Mouse (Mus musculus): ENCODE measurements around the gene Plau. TPM values are rescaled to one million over a fixed set of nuclear protein-coding genes. Genes with fewer than 3 reads are reported as not detected.

Gene Plau
- polyA plus RNA-seq, 2 experiments, result 3.1 to 9.1 TPM

DNA sequence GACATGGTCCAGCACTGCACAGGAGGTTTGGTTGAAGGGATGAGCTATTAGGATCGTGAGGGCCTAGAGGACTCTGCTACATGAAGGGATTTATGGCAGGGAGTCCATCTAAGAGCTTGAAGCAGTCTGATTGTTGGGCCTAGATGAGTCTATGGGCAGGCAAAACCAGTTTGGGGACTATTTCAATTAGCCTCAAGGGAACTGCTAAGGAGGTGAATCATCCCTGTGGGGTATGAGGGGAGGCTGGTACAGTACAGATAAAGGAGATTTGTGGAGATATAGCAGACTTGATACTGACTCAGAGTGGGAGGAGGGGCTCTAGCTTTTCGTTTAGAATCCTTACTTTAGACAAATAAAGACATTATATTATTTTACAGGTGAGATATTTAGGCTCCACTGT, 14.0 kb downstream of the Plau start:
- Histone ChIP-seq H3K9ac (ENCODE audit: low read depth, low read length, severe bottlenecking) (no peak overlapping the region), H3K4me1 (ENCODE audit: control insufficient read depth, insufficient read depth, low read length) (peaks cover 3% of the 10 kb centered on the region; the same call in 1 of the 2 replicates), H3K4me3 (replicated peaks; ENCODE audit: low read length) (no peak overlapping the region), H3K36me3 (ENCODE audit: control insufficient read depth, insufficient read depth, low read length) (no peaks in the 10 kb centered on the region), H3K27ac (replicated peaks; ENCODE audit: low read depth, low read length) (no peak overlapping the region), H3K27me3 (ENCODE audit: control insufficient read depth, insufficient read depth, low read length) (no peaks in the 10 kb centered on the region), H3K4me2 (replicated peaks; ENCODE audit: low read depth, low read length, severe bottlenecking) (no peak overlapping the region), H3K9me3 (ENCODE audit: control insufficient read depth, low read length) (no peaks in the 10 kb centered on the region)
- 61% methylated on average over 2 of the region's 2 CpGs for WGBS
- no peak for ATAC-seq (ENCODE audit: low FRiP score, low read depth)
- no peak for DNase-seq (ENCODE audit: low spot score)
- no peak for TF ChIP-seq POLR2A (IDR thresholded peaks at IDR 0.05; ENCODE audit: borderline replicate concordance, extremely low read depth, insufficient read depth, insufficient read length)

DNA sequence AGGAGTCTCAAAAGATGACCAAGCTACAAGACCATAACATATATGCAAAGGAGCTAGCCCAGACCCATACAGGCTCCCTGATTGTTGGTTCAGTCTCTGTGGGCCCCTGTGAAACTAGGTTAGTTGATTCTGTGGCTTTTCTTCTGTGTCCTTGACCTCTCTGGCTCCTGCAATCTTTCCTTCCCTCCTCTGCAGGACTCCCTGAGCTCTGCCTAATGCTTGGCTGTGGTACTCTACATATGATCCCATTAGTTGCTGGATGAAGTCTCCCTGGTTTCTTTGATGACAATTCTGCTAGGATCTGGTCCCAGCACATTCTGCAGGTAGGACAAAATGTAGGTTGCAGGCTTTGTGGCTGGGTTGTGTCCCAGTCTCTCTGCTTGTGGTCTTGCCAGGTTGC, 15.3 kb downstream of the Plau start:
- Histone ChIP-seq H3K4me2 (replicated peaks; ENCODE audit: low read depth, low read length, severe bottlenecking) (no peak overlapping the region), H3K9ac (ENCODE audit: low read depth, low read length, severe bottlenecking) (no peak overlapping the region), H3K36me3 (ENCODE audit: control insufficient read depth, insufficient read depth, low read length) (no peaks in the 10 kb centered on the region), H3K4me1 (ENCODE audit: control insufficient read depth, insufficient read depth, low read length) (no peaks in the 10 kb centered on the region), H3K27ac (replicated peaks; ENCODE audit: low read depth, low read length) (no peak overlapping the region), H3K27me3 (ENCODE audit: control insufficient read depth, insufficient read depth, low read length) (no peaks in the 10 kb centered on the region), H3K9me3 (ENCODE audit: control insufficient read depth, low read length) (no peaks in the 10 kb centered on the region), H3K4me3 (replicated peaks; ENCODE audit: low read length) (no peak overlapping the region)
- no peak for TF ChIP-seq POLR2A (IDR thresholded peaks at IDR 0.05; ENCODE audit: borderline replicate concordance, extremely low read depth, insufficient read depth, insufficient read length)
- no peak for ATAC-seq (ENCODE audit: low FRiP score, low read depth)
- no peak for DNase-seq (ENCODE audit: low spot score)

DNA sequence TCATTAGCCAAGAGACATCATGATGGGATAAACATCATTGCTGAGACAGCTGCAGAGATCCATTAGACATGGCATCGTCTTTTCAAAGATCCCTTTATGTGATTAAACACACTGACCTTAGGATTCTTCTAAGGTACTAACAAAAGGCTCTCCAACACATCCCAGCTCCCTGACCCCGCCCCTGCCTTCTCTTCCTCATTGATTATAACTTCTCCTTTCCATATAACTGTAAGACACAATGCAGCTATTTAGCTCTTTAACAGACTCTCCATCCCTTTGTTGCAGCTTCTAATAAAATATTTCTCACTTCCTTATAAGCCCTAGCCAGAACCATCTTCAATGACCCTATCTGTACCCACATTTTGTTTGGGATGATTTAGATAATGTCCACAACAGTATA, 24.7 kb downstream of the Plau start:
- Histone ChIP-seq H3K9me3 (ENCODE audit: control insufficient read depth, low read length) (no peaks in the 10 kb centered on the region), H3K4me1 (ENCODE audit: control insufficient read depth, insufficient read depth, low read length) (no peaks in the 10 kb centered on the region), H3K36me3 (ENCODE audit: control insufficient read depth, insufficient read depth, low read length) (no peaks in the 10 kb centered on the region), H3K27ac (replicated peaks; ENCODE audit: low read depth, low read length) (no peak overlapping the region), H3K27me3 (ENCODE audit: control insufficient read depth, insufficient read depth, low read length) (no peaks in the 10 kb centered on the region), H3K9ac (ENCODE audit: low read depth, low read length, severe bottlenecking) (no peak overlapping the region), H3K4me3 (replicated peaks; ENCODE audit: low read length) (no peak overlapping the region), H3K4me2 (replicated peaks; ENCODE audit: low read depth, low read length, severe bottlenecking) (no peak overlapping the region)
- TF ChIP-seq POLR2A (IDR thresholded peaks at IDR 0.05; ENCODE audit: borderline replicate concordance, extremely low read depth, insufficient read depth, insufficient read length), result no peak
- WGBS, result 81% methylated on average over 2 of the region's 2 CpGs
- DNase-seq (ENCODE audit: low spot score) (no peak), ATAC-seq (ENCODE audit: low FRiP score, low read depth) (no peak)

DNA sequence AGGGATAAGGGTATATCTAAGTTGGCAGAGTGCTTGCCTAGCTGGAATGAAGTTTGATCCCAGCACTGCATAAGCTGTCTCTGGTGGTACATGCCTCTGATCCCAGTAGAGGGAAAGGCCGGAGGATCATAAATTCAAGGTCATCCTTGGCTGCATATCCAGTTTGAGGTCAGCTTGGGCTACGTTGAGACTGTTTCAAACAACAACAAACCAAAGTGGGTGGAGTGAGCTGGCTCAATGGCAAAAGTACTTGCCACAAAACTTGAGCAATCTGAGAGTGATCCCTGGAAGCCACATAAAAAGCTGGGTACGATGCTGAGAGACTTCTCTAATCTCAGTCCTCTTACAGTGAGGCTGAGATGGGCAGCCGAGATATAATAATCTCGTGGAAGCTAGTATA, 25.1 kb downstream of the Plau start:
- H3K4me2 ChIP-seq (replicated peaks; ENCODE audit: low read depth, low read length, severe bottlenecking), result no peak overlapping the region
- TF ChIP-seq POLR2A (IDR thresholded peaks at IDR 0.05; ENCODE audit: borderline replicate concordance, extremely low read depth, insufficient read depth, insufficient read length), result no peak
- WGBS, result 72% methylated on average over 5 of the region's 5 CpGs

DNA sequence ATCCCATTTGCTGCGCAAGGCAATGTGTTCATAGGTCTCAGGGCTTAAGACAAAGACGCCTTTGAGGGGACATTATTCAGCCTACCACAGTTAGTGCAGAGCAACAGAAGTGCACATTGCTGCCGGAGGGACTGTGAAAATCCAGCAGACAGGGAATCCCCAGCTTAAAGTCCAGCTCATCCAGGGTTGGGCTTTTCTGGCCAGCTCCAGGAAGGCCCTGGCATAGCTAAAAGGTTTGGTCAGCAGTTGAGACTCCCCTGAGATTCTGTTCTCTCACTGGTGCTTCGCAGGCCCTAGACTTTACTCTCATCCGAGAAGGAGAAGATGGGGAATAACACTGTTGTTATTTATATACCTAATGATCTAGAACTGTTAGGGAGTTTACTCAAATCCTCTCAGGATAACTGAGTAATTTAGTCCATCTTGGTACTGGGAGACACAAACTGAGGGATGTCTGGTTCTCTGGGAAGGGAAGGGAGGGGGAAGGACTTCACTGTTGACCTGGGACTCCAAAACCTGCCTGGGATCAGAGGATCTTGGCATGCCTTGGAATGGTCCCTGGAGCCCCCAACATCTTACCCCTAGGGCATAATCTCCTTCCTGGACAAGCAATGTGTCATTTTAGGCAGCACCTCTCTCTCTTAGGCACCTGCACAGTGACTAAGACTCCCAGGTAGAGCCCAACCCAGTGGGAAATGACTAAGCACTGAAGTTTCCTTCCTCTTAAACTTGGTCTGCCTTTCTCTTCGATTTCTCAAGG, 27.0 kb downstream of the Plau start:
- Histone ChIP-seq H3K27ac (replicated peaks; ENCODE audit: low read depth, low read length) (no peak overlapping the region), H3K27me3 (ENCODE audit: control insufficient read depth, insufficient read depth, low read length) (no peaks in the 10 kb centered on the region), H3K4me2 (replicated peaks; ENCODE audit: low read depth, low read length, severe bottlenecking) (no peak overlapping the region), H3K4me1 (ENCODE audit: control insufficient read depth, insufficient read depth, low read length) (no peaks in the 10 kb centered on the region), H3K9me3 (ENCODE audit: control insufficient read depth, low read length) (no peaks in the 10 kb centered on the region), H3K9ac (ENCODE audit: low read depth, low read length, severe bottlenecking) (no peak overlapping the region), H3K4me3 (replicated peaks; ENCODE audit: low read length) (no peak overlapping the region), H3K36me3 (ENCODE audit: control insufficient read depth, insufficient read depth, low read length) (no peaks in the 10 kb centered on the region)
- no peak for TF ChIP-seq POLR2A (IDR thresholded peaks at IDR 0.05; ENCODE audit: borderline replicate concordance, extremely low read depth, insufficient read depth, insufficient read length)
- no peak for DNase-seq (ENCODE audit: low spot score)
- WGBS, result 76% methylated on average over 6 of the region's 6 CpGs
- ATAC-seq (ENCODE audit: low FRiP score, low read depth), result no peak

More for the DNA sequence above, 25.1 kb downstream of the Plau start:
- no peaks in the 10 kb centered on the region for H3K4me1 ChIP-seq (ENCODE audit: control insufficient read depth, insufficient read depth, low read length)
- no peak overlapping the region for H3K9ac ChIP-seq (ENCODE audit: low read depth, low read length, severe bottlenecking)
- H3K27ac ChIP-seq (replicated peaks; ENCODE audit: low read depth, low read length), result no peak overlapping the region
- DNase-seq (ENCODE audit: low spot score) (no peak), ATAC-seq (ENCODE audit: low FRiP score, low read depth) (no peak)
- no peak overlapping the region for H3K4me3 ChIP-seq (replicated peaks; ENCODE audit: low read length)
- no peaks in the 10 kb centered on the region for H3K36me3 ChIP-seq (ENCODE audit: control insufficient read depth, insufficient read depth, low read length)
- no peaks in the 10 kb centered on the region for H3K9me3 ChIP-seq (ENCODE audit: control insufficient read depth, low read length)
- H3K27me3 ChIP-seq (ENCODE audit: control insufficient read depth, insufficient read depth, low read length), result no peaks in the 10 kb centered on the region
